Mouse (Mus musculus): Measurements from ENCODE around the gene Ovca2. TPM values are rescaled to one million over a fixed set of nuclear protein-coding genes. Genes with fewer than 3 reads are reported as not detected.

Ovca2 gene
- total RNA-seq, 2 experiments from 2014 or later: 11.0 to 13.3 TPM

GRCm38 (mm10) chr11:75139122-75139963 is 39.3 kb downstream of the Ovca2 start:
- DNase-seq (ENCODE audit: low spot score in 2 of 2): no peak
- intact Hi-C loops (cut with DNase I): loop anchor here (10.0 kb wide), 1 partner anchor 155 kb away; no protein-coding TSS in a partner anchor

GRCm38 (mm10) chr11:75136666-75137398 is 41.8 kb downstream of the Ovca2 start:
- intact Hi-C loops (cut with DNase I): loop anchor here (10.0 kb wide), 1 partner anchor 152 kb away; no protein-coding TSS in a partner anchor
- no peak for DNase-seq (ENCODE audit: low spot score in 2 of 2)

GRCm38 (mm10) chr11:75135358-75135757 is 43.3 kb downstream of the Ovca2 start:
- DNase-seq (ENCODE audit: low spot score in 2 of 2): no peak
- intact Hi-C loops (cut with DNase I): loop anchor here (10.0 kb wide), 1 partner anchor 151 kb away; no protein-coding TSS in a partner anchor

- no peak for DNase-seq (ENCODE audit: low spot score in 2 of 2)
- intact Hi-C loops (cut with DNase I): loop anchor here (10.0 kb wide), 1 partner anchor 150 kb away; no protein-coding TSS in a partner anchor
These were observed 44.1 kb downstream of the Ovca2 start for GRCm38 (mm10) chr11:75134485-75135068.

- intact Hi-C loops (cut with DNase I): loop anchor here (10.0 kb wide), 1 partner anchor 149 kb away; no protein-coding TSS in a partner anchor
- no peak for DNase-seq (ENCODE audit: low spot score in 2 of 2)
These were observed 44.7 kb downstream of the Ovca2 start for GRCm38 (mm10) chr11:75133951-75134350.

GRCm38 (mm10) chr11:75133391-75133790 is 45.2 kb downstream of the Ovca2 start:
- DNase-seq (ENCODE audit: low spot score in 2 of 2): no peak
- intact Hi-C loops (cut with DNase I): loop anchor here (10.0 kb wide), 1 partner anchor 149 kb away; no protein-coding TSS in a partner anchor

GRCm38 (mm10) chr11:75132278-75132677 is 46.4 kb downstream of the Ovca2 start:
- DNase-seq (ENCODE audit: low spot score in 2 of 2): peak; percentile 35 to 64
- intact Hi-C loops (cut with DNase I): loop anchor here (10.0 kb wide), 1 partner anchor 147 kb away; no protein-coding TSS in a partner anchor

- intact Hi-C loops (cut with DNase I): loop anchor here (10.0 kb wide), 1 partner anchor 146 kb away; no protein-coding TSS in a partner anchor
- DNase-seq (ENCODE audit: low spot score in 2 of 2): no peak
These were observed 47.3 kb downstream of the Ovca2 start for GRCm38 (mm10) chr11:75131300-75131699.

GRCm38 (mm10) chr11:75129481-75129880 is 49.2 kb downstream of the Ovca2 start:
- intact Hi-C loops (cut with DNase I): no loop called here
- DNase-seq (ENCODE audit: low spot score in 2 of 2): no peak

- DNase-seq (ENCODE audit: low spot score in 2 of 2): no peak
- intact Hi-C loops (cut with DNase I): no loop called here
These were observed 52.3 kb downstream of the Ovca2 start for GRCm38 (mm10) chr11:75126384-75126783.

Small RNA genes lying within 50 kb of the gene (microRNA-seq; reads per million reads assigned to microRNA genes)
- gene Mir132: 59,575 reads per million, percentile 99 among the genes with 10 or more reads in this experiment
- 1,216 reads per million, percentile 80 among the genes with 10 or more reads in this experiment for gene Mir212

Other genes starting within 250 kb of the Ovca2 start
- 1 to 10 TPM; 2.7 to 3.3 TPM for gene Hic1, start 9.3 kb downstream of the Ovca2 start, total RNA-seq (2021)
- 10 to 100 TPM; 25.3 to 25.6 TPM for gene Dph1, start 12.4 kb upstream of the Ovca2 start, total RNA-seq (2021)
- gene Rtn4rl1, start 14.9 kb upstream of the Ovca2 start, total RNA-seq (2021): 10 to 100 TPM; 83.5 to 88.3 TPM
- gene Rpa1, start 169.5 kb upstream of the Ovca2 start, total RNA-seq (2021): 10 to 100 TPM; 44.0 to 47.1 TPM
- gene Smyd4, start 169.6 kb upstream of the Ovca2 start, total RNA-seq (2021): 10 to 100 TPM; 13.2 to 16.4 TPM
- gene Serpinf1, start 243.9 kb upstream of the Ovca2 start, total RNA-seq (2021): 10 to 100 TPM; 13.9 to 18.7 TPM